Mouse (Mus musculus) intestine, postnatal 0 days (tissue): ENCODE data around the gene Tpbgl. TPM values are rescaled to one million over a fixed set of nuclear protein-coding genes. Genes with fewer than 3 reads are reported as not detected.

ENCODE experiments used
- ATAC-seq: fragments of 200-750 bp; cut with Nextera tagmentation; 2 replicates; pipeline ENCODE4 v1.8.0; 2017; ENCODE audit warnings: mild to moderate bottlenecking, moderate TSS enrichment, moderate library complexity
- H3K27ac ChIP-seq: fragments of 300-500 bp; sonication (generic); 2 replicates; pipeline ENCODE4 v1.5.1; 2014; ENCODE audit warnings: mild to moderate bottlenecking, low read depth, low read length, moderate library complexity
- H3K27me3 ChIP-seq: fragments of 300-500 bp; sonication (generic); replicated peaks from 2 replicates; pipeline ENCODE4 v1.6.1; 2014; ENCODE audit warnings: low read length, mixed read lengths; ENCODE audit not compliant: control insufficient read depth, insufficient read depth
- H3K36me3 ChIP-seq: fragments of 300-500 bp; sonication (generic); 2 replicates; pipeline ENCODE4 v1.6.1; 2014; ENCODE audit warnings: mild to moderate bottlenecking, moderate library complexity; ENCODE audit not compliant: control insufficient read depth, insufficient read depth
- H3K4me1 ChIP-seq: fragments of 300-500 bp; sonication (generic); replicated peaks from 2 replicates; pipeline ENCODE4 v1.6.1; 2014; ENCODE audit warnings: antibody characterized with exemption, low read length, mixed read lengths; ENCODE audit not compliant: control insufficient read depth, insufficient read depth
- H3K4me2 ChIP-seq: fragments of 300-500 bp; sonication (generic); replicated peaks from 2 replicates; pipeline ENCODE4 v1.6.1; 2014; ENCODE audit warnings: low read depth, mild to moderate bottlenecking, moderate library complexity
- H3K4me3 ChIP-seq: fragments of 300-500 bp; sonication (generic); 2 replicates; pipeline ENCODE4 v1.5.1; 2014; ENCODE audit warnings: low read depth, low read length
- H3K9ac ChIP-seq: fragments of 300-500 bp; sonication (generic); 2 replicates; pipeline ENCODE4 v1.6.1; 2014; ENCODE audit warnings: mild to moderate bottlenecking, low read depth, low read length
- H3K9me3 ChIP-seq: fragments of 300-500 bp; sonication (generic); 2 replicates; pipeline ENCODE4 v1.6.1; 2016; ENCODE audit warnings: mixed run types; ENCODE audit not compliant: control insufficient read depth
- CTCF ChIP-seq: sonication (generic); IDR thresholded peaks from 2 replicates; pipeline ENCODE4 v1.5.1; 2016; ENCODE audit warnings: low read depth, mild to moderate bottlenecking, control low read depth, antibody characterized with exemption, moderate library complexity
- WGBS: fragments of 180-500 bp; shearing (Covaris S2); extraction: QIAGEN DNeasy Blood & Tissue Kit; methylation state at CpG from one replicate; pipeline ENCODE4 v1.1.7; 2014; 5-methylcytosine and 5-hydroxymethylcytosine counted together
- polyA plus RNA-seq: library from polyadenylated mRNA; unstranded; fragments of >200 nt; fragmentation: Nextera tagmentation; extraction: Ambion mirVana; gene quantifications from 2 replicates; pipeline ENCODE4 v1.2.1, GENCODE M21; 2015

The Tpbgl gene
- polyA plus RNA-seq, 1 experiment from 2014 or later = 1.4 TPM

- Histone ChIP-seq H3K9me3 (no peaks in the 10 kb centered on the region), H3K4me3 (no peak overlapping the region), H3K27ac (no peak overlapping the region), H3K4me1 (no peaks in the 10 kb centered on the region), H3K9ac (no peak overlapping the region), H3K36me3 (no peaks in the 10 kb centered on the region), H3K4me2 (no peak overlapping the region), H3K27me3 (0 out of 2 replicates have a peak, but pooled peaks cover 16% of the 10 kb centered on the region)
- no peak for TF ChIP-seq CTCF
- WGBS = 77% methylated on average over 7 of the region's 7 CpGs
- ATAC-seq = no peak
Observed at GRCm38 (mm10) chr7:99644701-99645100, 17.8 kb upstream of the Tpbgl start.

- no peak for ATAC-seq
- H3K4me2 ChIP-seq = no peak overlapping the region
- no peak for TF ChIP-seq CTCF
- H3K27me3 ChIP-seq = 0 out of 2 replicates have a peak, but pooled peaks cover 16% of the 10 kb centered on the region
- H3K9ac ChIP-seq = no peak overlapping the region
- H3K4me3 ChIP-seq = no peak overlapping the region
- no peaks in the 10 kb centered on the region for H3K4me1 ChIP-seq
- no peak overlapping the region for H3K27ac ChIP-seq
- 22% methylated on average over 3 of the region's 3 CpGs for WGBS
- no peaks in the 10 kb centered on the region for H3K9me3 ChIP-seq
- H3K36me3 ChIP-seq = no peaks in the 10 kb centered on the region
Observed at GRCm38 (mm10) chr7:99642078-99642477, 15.2 kb upstream of the Tpbgl start.

DNA sequence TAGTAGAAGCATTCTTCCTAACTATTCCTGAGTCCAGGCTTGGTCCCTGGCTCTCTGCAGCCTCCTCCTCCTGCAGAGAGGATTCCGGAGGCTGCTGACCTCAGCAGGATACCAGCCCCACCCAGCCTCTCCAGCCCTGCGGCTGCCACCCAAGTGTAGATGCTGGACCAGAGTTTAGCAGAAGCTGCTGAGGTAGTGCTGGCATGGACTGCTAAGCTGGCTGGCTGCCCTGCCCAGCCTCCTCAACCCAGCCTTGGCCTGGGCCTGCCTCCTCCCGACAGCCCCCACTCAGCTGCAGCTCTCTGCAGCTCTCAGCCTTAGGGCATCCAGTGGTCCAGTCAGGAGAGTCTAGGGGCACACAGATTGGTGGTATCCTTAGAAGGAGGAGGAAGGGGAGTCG, 14.3 kb upstream of the Tpbgl start:
- no peak overlapping the region for H3K4me2 ChIP-seq
- TF ChIP-seq CTCF = no peak
- H3K36me3 ChIP-seq = no peaks in the 10 kb centered on the region
- 55% methylated on average over 4 of the region's 4 CpGs for WGBS
- H3K4me1 ChIP-seq = no peaks in the 10 kb centered on the region
- H3K27ac ChIP-seq = no peak overlapping the region
- H3K27me3 ChIP-seq = 0 out of 2 replicates have a peak, but pooled peaks cover 17% of the 10 kb centered on the region
- no peak for ATAC-seq
- no peak overlapping the region for H3K4me3 ChIP-seq
- H3K9me3 ChIP-seq = no peaks in the 10 kb centered on the region
- H3K9ac ChIP-seq = no peak overlapping the region

- no peak overlapping the region for H3K9ac ChIP-seq
- WGBS = 67% methylated on average over 8 of the region's 8 CpGs
- no peaks in the 10 kb centered on the region for H3K36me3 ChIP-seq
- TF ChIP-seq CTCF = no peak
- no peak overlapping the region for H3K4me3 ChIP-seq
- ATAC-seq = peak; percentile 25; the same call in 1 of the 2 replicates
- no peaks in the 10 kb centered on the region for H3K4me1 ChIP-seq
- H3K4me2 ChIP-seq = no peak overlapping the region
- peaks cover 23% of the 10 kb centered on the region for H3K27me3 ChIP-seq
- no peak overlapping the region for H3K27ac ChIP-seq
- H3K9me3 ChIP-seq = no peaks in the 10 kb centered on the region
Observed at GRCm38 (mm10) chr7:99633966-99634665, 7.2 kb upstream of the Tpbgl start.

- TF ChIP-seq CTCF = no peak
- H3K4me2 ChIP-seq = no peak overlapping the region
- no peak overlapping the region for H3K27ac ChIP-seq
- no peaks in the 10 kb centered on the region for H3K9me3 ChIP-seq
- peaks cover 41% of the 10 kb centered on the region for H3K27me3 ChIP-seq
- WGBS = 12% methylated on average over 6 of the region's 6 CpGs
- H3K36me3 ChIP-seq = no peaks in the 10 kb centered on the region
- H3K4me3 ChIP-seq = no peak overlapping the region
- H3K4me1 ChIP-seq = no peaks in the 10 kb centered on the region
- ATAC-seq = no peak
- H3K9ac ChIP-seq = no peak overlapping the region
Observed at GRCm38 (mm10) chr7:99632286-99632685, 5.4 kb upstream of the Tpbgl start.

- Histone ChIP-seq H3K9ac (no peak overlapping the region), H3K27ac (no peak overlapping the region), H3K4me2 (no peak overlapping the region), H3K36me3 (no peaks in the 10 kb centered on the region), H3K27me3 (peaks cover 67% of the 10 kb centered on the region), H3K4me1 (peaks cover 6% of the 10 kb centered on the region; the same call in 1 of the 2 replicates), H3K4me3 (no peak overlapping the region; the same call in 1 of the 2 replicates), H3K9me3 (no peaks in the 10 kb centered on the region)
- ATAC-seq = no peak
- 6% methylated on average over 7 of the region's 7 CpGs for WGBS
- no peak for TF ChIP-seq CTCF
Observed at GRCm38 (mm10) chr7:99627366-99627765, 463 bp upstream of the Tpbgl start.
